Mouse (Mus musculus) intestine, postnatal 0 days (tissue): ENCODE measurements around the gene Degs2. TPM values are rescaled to one million over a fixed set of nuclear protein-coding genes. Genes with fewer than 3 reads are reported as not detected.
"Not testable (repeated sequence)": the region's sequence is repeated elsewhere in the genome, so short reads cannot be mapped to it uniquely, and the experiment has no call there.

Experiments used
- ATAC-seq: fragments of 200-750 bp; cut with Nextera tagmentation; 2 replicates; pipeline ENCODE4 v1.8.0; 2017; ENCODE audit warnings: mild to moderate bottlenecking, moderate TSS enrichment, moderate library complexity
- H3K27ac ChIP-seq: fragments of 300-500 bp; sonication (generic); 2 replicates; pipeline ENCODE4 v1.5.1; 2014; ENCODE audit warnings: mild to moderate bottlenecking, low read depth, low read length, moderate library complexity
- H3K27me3 ChIP-seq: fragments of 300-500 bp; sonication (generic); replicated peaks from 2 replicates; pipeline ENCODE4 v1.6.1; 2014; ENCODE audit warnings: low read length, mixed read lengths; ENCODE audit not compliant: control insufficient read depth, insufficient read depth
- H3K36me3 ChIP-seq: fragments of 300-500 bp; sonication (generic); 2 replicates; pipeline ENCODE4 v1.6.1; 2014; ENCODE audit warnings: mild to moderate bottlenecking, moderate library complexity; ENCODE audit not compliant: control insufficient read depth, insufficient read depth
- H3K4me1 ChIP-seq: fragments of 300-500 bp; sonication (generic); replicated peaks from 2 replicates; pipeline ENCODE4 v1.6.1; 2014; ENCODE audit warnings: antibody characterized with exemption, low read length, mixed read lengths; ENCODE audit not compliant: control insufficient read depth, insufficient read depth
- H3K4me2 ChIP-seq: fragments of 300-500 bp; sonication (generic); replicated peaks from 2 replicates; pipeline ENCODE4 v1.6.1; 2014; ENCODE audit warnings: low read depth, mild to moderate bottlenecking, moderate library complexity
- H3K4me3 ChIP-seq: fragments of 300-500 bp; sonication (generic); 2 replicates; pipeline ENCODE4 v1.5.1; 2014; ENCODE audit warnings: low read depth, low read length
- H3K9ac ChIP-seq: fragments of 300-500 bp; sonication (generic); 2 replicates; pipeline ENCODE4 v1.6.1; 2014; ENCODE audit warnings: mild to moderate bottlenecking, low read depth, low read length
- H3K9me3 ChIP-seq: fragments of 300-500 bp; sonication (generic); 2 replicates; pipeline ENCODE4 v1.6.1; 2016; ENCODE audit warnings: mixed run types; ENCODE audit not compliant: control insufficient read depth
- CTCF ChIP-seq: sonication (generic); IDR thresholded peaks from 2 replicates; pipeline ENCODE4 v1.5.1; 2016; ENCODE audit warnings: low read depth, mild to moderate bottlenecking, control low read depth, antibody characterized with exemption, moderate library complexity
- WGBS: fragments of 180-500 bp; shearing (Covaris S2); extraction: QIAGEN DNeasy Blood & Tissue Kit; methylation state at CpG from one replicate; pipeline ENCODE4 v1.1.7; 2014; 5-methylcytosine and 5-hydroxymethylcytosine counted together
- polyA plus RNA-seq: library from polyadenylated mRNA; unstranded; fragments of >200 nt; fragmentation: Nextera tagmentation; extraction: Ambion mirVana; gene quantifications from 2 replicates; pipeline ENCODE4 v1.2.1, GENCODE M21; 2015

Gene Degs2
- polyA plus RNA-seq, 1 experiment from 2014 or later = 273 TPM

- Histone ChIP-seq H3K4me1 (0 out of 2 replicates have a peak, but pooled peaks cover 3% of the 10 kb centered on the region), H3K9ac (no peak overlapping the region), H3K4me3 (no peak overlapping the region), H3K4me2 (no peak overlapping the region), H3K36me3 (no peaks in the 10 kb centered on the region), H3K27me3 (no peaks in the 10 kb centered on the region), H3K9me3 (no peaks in the 10 kb centered on the region), H3K27ac (no peak overlapping the region)
- TF ChIP-seq CTCF = no peak
- WGBS = 85% methylated on average over 5 of the region's 5 CpGs
- ATAC-seq = no peak
Measured at GRCm38 (mm10) chr12:108715854-108716253, 13.7 kb upstream of the Degs2 start.

DNA sequence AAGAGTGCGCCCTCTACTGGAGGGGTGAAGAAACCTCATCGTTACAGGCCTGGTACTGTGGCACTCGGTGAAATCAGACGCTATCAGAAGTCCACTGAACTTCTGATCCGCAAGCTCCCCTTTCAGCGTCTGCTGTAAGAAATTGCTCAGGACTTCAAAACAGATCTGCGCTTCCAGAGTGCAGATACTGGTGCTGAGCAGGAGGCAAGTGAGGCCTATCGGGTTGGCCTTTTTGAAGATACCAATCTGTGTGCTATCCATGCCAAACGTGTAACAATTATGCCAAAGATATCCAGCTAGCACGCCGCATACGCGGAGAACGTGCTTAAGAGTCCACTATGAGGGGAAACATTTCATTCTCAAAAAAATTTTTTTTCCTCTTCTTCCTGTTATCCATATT is 11.9 kb upstream of the Degs2 start:
- not testable (repeated sequence) for ATAC-seq, H3K4me2 ChIP-seq, H3K36me3 ChIP-seq, H3K27me3 ChIP-seq, H3K9me3 ChIP-seq, H3K9ac ChIP-seq, H3K4me1 ChIP-seq, H3K27ac ChIP-seq, H3K4me3 ChIP-seq
- WGBS = 90% methylated on average over 14 of the region's 14 CpGs
- peak; percentile 41 for TF ChIP-seq CTCF

DNA sequence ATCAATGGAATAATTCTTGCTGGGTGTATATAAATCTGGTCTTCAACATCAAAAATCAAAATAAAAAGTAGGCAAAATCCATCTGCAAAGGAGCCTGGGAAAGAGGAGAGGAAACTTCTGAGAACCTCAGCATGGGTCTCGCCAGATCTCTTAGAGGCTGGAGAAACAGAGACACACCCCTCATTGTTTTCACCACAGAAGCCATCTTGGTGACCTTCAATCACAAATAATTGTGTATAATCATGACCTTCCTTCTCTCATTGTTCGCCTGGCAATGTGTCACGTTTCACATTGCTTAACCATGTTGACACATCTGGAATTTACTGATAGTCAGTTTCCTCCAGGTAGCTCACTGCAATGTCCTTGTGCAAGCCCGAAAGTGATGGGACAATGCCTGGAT is 10.4 kb upstream of the Degs2 start:
- Histone ChIP-seq H3K36me3 (no peaks in the 10 kb centered on the region), H3K4me3 (no peak overlapping the region), H3K9ac (no peak overlapping the region), H3K4me1 (0 out of 2 replicates have a peak, but pooled peaks cover 3% of the 10 kb centered on the region), H3K27me3 (no peaks in the 10 kb centered on the region), H3K4me2 (no peak overlapping the region), H3K27ac (no peak overlapping the region), H3K9me3 (no peaks in the 10 kb centered on the region)
- TF ChIP-seq CTCF = no peak
- ATAC-seq = no peak; the same call in 1 of the 2 replicates
- WGBS = 45% methylated on average over 4 of the region's 4 CpGs

DNA sequence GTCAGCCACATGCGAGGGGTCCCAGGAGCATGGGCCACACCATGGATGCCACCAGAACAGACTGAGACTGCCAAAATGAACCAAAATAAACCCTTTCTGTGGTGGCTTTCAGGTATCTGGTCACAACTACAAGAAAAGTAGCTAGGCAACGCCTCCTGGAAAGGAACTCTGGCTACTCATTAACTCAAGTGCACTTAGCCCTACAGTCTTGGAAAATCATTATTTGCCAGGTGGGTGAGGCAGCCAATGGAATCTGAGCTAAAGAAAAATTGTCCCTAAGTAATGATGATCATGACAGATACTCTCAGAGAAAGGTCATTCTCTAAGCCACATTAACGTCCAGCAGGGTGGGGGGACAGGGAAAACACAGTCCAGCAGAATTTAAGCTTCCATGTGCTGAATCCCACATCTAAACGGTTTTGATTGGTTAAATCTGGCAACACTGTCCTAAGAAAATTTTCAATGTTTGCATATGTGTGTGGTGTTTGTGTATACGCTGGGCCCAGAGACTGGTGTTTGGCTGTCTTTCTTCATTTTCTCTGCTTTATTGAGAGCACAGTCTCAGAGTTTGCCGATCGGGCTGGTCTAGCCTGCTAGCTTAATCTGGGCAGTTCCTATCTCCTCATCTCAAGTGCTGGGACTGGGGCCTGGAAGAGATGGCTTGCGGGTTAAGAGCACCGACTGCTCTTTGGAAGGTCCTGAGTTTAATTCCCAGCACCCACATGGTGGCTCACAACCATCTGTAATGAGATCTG is 8.9 kb upstream of the Degs2 start:
- Histone ChIP-seq H3K9me3 (no peaks in the 10 kb centered on the region), H3K36me3 (no peaks in the 10 kb centered on the region), H3K4me2 (peak overlapping the region; percentile 40), H3K4me3 (no peak overlapping the region), H3K27ac (peak overlapping the region; percentile 57; the same call in 1 of the 2 replicates), H3K27me3 (no peaks in the 10 kb centered on the region), H3K4me1 (0 out of 2 replicates have a peak, but pooled peaks cover 3% of the 10 kb centered on the region), H3K9ac (no peak overlapping the region)
- peak; percentile 82 for ATAC-seq
- 34% methylated on average over 9 of the region's 9 CpGs for WGBS
- TF ChIP-seq CTCF = no peak

DNA sequence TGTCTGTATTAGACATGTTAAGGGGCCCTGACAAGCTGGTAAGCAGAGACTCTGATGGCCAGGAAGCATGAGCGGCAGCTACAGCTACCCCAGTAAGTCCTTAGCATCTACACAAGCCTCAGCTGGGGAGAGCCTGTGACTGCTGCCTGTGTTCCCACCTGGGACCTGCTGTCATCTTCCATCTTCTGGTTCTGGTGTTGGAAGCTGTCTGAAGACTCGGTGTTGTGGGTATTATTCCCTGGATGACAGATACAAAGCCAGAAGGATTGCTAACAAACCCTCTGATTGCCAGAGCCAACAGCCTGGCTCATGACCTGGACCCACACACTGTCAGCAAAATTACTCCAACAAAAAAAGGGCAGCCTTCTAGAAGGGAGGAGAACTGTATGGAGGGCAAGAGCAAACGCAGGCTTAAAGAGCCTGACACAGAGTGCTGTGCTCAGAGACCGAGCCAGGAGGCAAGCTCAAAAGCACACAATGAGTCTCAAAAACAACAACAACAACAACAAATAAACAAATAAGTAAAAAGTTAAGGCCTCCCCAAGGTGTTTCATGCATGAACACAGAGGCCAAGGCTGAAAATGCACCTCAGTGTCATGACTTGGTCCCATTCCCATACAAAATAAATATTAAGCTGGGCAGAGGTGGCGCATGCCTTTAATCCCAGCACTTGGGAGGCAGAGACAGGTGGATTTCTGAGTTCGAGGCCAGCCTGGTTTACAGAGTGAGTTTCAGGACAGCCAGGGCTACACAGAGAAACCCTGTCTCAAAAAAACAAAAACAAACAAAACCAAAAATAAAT is 8.1 kb upstream of the Degs2 start:
- Histone ChIP-seq H3K4me2 (peak overlapping the region; percentile 40), H3K4me3 (no peak overlapping the region), H3K9ac (no peak overlapping the region), H3K27me3 (no peaks in the 10 kb centered on the region), H3K27ac (peak overlapping the region; percentile 57; the same call in 1 of the 2 replicates), H3K4me1 (0 out of 2 replicates have a peak, but pooled peaks cover 3% of the 10 kb centered on the region), H3K36me3 (no peaks in the 10 kb centered on the region), H3K9me3 (no peaks in the 10 kb centered on the region)
- 63% methylated on average over 6 of the region's 6 CpGs for WGBS
- no peak for ATAC-seq
- no peak for TF ChIP-seq CTCF

DNA sequence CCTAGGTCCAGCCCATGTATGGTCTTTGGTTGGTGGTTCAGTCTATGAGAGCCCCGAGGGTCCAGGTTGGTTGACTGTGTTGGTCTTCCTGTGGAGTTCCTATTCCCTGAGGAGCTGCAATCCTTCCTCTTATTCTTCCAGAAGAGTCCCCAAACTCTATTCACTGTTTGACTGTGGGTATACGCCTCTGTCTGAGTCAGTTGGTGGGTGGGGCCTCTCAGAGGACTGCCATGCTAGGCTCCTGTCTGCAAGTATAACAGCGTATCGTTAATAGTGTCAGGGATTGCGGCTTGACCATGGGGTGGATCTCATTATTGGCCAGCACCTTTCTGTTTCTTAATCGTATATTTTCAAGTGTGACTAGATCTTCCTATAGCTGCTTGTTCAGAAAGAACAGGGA is 7.3 kb upstream of the Degs2 start:
- Histone ChIP-seq H3K4me3 (no peak overlapping the region), H3K4me2 (peak overlapping the region; percentile 40; the same call in 1 of the 2 replicates), H3K9ac (no peak overlapping the region), H3K4me1 (0 out of 2 replicates have a peak, but pooled peaks cover 3% of the 10 kb centered on the region), H3K27me3 (no peaks in the 10 kb centered on the region), H3K36me3 (no peaks in the 10 kb centered on the region), H3K27ac (no peak overlapping the region), H3K9me3 (no peaks in the 10 kb centered on the region)
- WGBS = 59% methylated on average over 6 of the region's 6 CpGs
- ATAC-seq = no peak
- no peak for TF ChIP-seq CTCF
